Mouse (Mus musculus): ENCODE data around the gene Zfp385b. TPM values are rescaled to one million over a fixed set of nuclear protein-coding genes. Genes with fewer than 3 reads are reported as not detected.

Zfp385b gene
- total RNA-seq, 2 experiments from 2014 or later, result 2.3 TPM; not detected in 1

DNA sequence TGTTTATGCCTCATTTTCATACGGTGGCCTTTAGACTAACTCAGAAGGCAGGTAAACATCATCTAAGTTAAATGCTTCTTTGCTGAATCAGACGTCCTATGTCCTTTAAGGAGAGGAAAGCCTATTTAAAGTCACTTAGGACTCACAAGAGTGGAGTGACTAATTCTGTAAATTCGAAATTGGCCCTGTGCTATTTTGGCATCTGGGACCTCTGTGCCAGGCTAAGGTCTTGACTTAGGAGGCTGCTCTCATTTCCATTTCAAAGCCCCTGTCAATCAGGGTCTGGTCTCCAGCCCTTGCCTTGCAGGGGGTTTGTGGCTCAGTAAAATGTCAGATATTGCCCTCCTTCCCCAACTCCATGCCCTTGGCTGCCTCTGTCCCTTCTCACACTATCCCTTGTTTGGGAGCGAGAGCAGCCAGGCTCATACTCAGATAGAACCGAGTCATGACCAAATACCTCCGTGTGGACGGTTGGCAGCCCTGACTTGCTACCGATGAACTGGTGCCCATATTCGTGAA is 383.1 kb downstream of the Zfp385b start:
- no peak for ATAC-seq (replicated peaks; ENCODE audit: low FRiP score, low TSS enrichment, poor library complexity, severe bottlenecking)

DNA sequence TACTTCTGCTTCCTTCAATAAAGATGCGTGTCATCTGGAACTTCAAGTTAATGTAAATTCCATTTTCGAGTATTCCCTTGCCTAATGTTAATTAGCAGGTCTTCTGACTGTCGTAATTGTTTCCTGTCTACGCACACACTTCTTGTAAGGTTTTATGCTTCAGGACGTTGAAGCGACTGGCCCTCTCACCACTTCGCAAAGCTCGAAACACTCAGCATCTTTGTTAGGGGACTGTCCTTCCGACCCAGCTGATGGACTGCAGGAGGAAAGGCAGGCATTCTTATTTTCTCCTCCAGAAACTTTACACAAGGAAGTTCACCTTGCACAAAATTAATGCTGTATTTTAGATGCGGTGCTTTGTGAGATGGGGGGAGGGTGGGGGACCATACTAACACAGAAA is 400.0 kb downstream of the Zfp385b start:
- ATAC-seq (replicated peaks; ENCODE audit: low FRiP score, low TSS enrichment, poor library complexity, severe bottlenecking), result no peak

DNA sequence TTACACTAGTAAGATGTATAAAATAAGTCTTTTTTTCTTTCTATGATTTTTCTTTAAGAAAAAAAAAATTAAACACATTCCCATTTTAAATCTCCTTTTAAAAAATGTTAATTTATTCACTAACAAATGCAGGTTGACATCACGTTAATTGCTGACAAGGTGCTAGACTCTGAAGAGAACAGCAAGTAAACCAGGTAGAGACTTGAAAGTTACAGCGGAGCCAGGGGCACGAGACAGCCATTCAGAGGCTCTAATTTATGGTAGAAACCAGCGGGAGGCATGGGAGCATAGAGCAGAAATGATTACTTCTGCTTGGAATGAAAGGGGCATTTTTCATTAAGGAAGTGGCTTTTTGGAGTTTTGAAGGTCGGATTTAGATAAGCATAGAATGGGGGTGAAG is 401.4 kb downstream of the Zfp385b start:
- ATAC-seq (replicated peaks; ENCODE audit: low FRiP score, low TSS enrichment, poor library complexity, severe bottlenecking), result no peak

DNA sequence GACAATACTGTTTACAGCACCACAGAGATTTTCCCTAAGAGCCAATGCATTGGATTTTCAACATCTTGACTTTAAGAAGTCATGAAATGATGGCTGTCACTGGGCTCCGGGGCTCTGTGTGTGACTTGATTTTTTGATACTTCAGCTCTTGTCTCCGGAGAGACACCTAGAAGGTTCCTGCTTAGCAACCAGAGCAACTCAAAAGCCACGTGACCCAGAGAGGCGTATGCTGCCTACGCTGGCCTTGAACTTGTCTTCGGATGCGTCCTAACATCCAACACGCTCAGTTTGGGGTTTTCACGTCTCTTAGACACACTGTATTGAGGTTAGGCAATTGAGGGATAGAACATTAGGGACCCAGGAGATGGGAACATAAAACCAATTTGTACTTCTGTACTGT is 407.3 kb downstream of the Zfp385b start:
- ATAC-seq (replicated peaks; ENCODE audit: low FRiP score, low TSS enrichment, poor library complexity, severe bottlenecking), result no peak

DNA sequence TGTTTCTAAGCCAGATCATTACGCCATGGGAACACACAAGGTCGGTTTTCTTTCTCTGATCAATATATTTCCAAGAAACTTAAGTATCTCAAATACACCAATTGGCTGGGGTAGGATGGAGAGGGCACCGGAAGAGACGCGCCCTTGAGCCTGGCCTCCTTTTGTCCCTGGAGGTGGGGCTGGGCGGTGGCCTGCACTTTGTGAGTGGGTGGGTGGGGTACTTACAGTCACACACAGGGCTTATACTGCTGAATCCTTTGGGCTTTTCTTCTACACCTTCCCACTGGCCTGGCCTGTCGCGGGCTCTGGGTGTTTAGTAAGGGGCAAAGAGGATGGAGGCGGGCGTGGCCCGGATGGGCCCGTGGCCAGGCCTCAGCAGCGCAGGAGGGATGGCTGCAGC is 407.8 kb downstream of the Zfp385b start:
- ATAC-seq (replicated peaks; ENCODE audit: low FRiP score, low TSS enrichment, poor library complexity, severe bottlenecking), result no peak

DNA sequence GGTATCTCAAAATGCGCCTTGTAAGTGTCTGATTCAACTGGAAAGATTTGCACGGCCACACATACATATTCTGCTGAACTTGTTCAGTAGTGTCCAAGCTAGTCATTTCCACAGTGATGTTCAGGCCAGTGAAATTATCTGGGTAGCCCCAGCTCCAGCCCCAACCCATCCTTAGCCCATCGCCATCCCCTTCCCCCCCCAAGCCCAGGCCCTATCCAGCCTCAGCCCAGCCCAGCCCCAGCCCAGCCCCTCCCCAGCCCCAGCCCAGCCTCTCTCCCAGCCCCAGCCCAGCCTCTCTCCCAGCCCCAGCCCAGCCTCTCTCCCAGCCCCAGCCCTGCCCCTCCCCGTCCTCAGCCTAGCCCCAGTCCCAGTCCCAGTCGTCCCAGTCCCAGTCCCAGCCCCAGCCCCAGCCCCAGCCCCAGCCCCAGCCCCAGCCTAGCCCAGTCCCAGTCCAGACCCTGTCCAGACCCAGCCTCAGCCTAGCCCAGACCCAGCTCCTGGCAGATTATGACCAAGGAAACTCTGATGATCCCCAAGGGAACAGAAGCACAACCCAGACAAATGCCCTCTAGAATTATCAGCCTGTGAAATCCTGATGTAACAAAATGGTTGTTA is 409.8 kb downstream of the Zfp385b start:
- no peak for ATAC-seq (replicated peaks; ENCODE audit: low FRiP score, low TSS enrichment, poor library complexity, severe bottlenecking)

DNA sequence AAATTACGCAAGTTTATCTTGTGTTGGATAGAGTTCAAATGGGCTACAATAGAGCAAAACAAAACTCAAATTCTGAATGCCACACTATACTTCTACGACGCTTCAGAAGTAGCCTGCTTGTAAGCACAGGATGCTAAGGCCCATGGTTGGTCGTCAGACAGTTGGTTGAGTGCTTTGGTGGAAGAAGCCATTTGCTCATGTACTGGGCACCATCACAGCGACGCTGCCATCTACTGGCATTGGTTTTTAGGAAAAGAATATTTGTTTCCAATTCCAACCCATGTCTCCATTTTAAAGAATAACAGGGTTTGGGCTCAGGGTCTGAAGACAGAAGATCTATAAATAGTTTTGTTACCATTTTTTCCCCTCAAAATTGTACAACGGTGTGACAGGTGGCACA is 410.5 kb downstream of the Zfp385b start:
- no peak for ATAC-seq (replicated peaks; ENCODE audit: low FRiP score, low TSS enrichment, poor library complexity, severe bottlenecking)

DNA sequence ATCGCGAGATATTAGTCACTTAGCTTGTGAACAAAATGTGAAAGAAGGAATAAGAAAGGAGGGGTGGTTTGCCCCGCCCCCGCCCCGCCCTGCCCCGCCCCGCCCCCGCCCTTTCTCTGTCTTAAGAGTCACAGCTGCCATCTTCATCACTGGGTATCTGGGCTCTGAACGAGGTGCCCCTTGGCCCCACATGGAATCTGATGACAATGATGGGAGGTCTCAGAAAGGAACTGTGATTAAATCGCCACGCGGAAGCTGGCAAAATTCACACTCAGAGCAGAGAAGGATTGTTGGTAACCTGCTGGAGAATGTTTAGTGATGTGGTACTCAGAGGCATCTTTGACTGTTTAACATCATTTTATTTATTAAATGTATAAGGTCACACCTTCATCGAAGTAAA is 417.1 kb downstream of the Zfp385b start:
- ATAC-seq (replicated peaks; ENCODE audit: low FRiP score, low TSS enrichment, poor library complexity, severe bottlenecking), result no peak

DNA sequence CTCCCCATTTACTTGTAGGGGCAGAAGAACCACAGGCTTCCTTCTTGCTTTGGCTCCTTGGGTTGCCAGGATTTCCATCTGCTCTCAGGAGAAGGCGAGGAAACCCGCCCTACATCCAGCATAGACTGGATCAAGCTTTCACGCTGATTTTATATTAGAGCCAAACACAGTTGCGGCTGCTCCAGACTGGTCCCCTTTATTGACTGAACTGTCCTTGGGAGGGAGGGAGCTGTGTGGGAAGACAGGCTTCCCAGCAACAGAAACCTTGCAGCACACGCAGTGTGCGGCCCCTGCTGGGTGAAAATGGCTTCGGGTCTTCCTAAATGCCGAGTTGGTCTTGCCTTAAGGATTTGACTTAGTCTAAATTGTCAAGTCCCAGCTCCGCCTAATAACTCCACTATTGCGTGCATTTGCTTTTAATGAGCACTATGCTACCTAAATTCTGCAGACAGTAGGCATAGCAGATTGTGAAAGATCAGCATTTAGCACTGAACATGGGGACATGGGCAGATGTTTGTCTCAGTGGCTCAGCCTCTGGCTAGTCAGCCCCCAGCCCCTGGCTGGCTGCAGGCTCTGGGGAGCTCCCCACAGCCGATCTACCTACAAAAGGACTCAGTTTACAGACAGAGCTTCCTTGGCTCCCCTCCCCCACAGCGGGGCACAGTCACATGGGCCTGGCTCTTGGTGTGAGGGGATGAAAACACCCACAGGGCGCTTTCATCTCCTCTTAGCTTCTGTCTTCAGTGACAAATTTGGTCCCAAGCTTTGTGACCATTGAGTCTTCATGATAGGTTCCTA is 417.8 kb downstream of the Zfp385b start:
- ATAC-seq (replicated peaks; ENCODE audit: low FRiP score, low TSS enrichment, poor library complexity, severe bottlenecking), result no peak

DNA sequence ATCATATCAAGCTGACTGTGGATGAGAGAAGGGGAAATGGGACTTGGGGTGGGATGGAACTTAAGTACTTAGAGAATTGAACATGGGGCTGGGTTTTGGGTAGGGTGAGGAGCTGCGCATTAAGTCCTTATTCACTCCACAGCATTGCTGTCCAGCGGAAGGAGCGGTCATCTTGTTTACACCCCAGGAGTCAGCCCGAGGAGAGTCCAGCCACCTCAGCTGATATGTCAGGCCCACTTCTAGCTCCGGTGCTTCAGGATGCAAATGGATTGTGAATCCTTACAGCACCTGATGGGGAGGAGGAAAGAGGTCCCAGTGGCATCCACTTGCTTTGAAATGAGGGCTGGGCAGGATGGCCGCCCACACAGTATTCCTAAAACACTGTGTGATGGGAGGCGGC is 425.6 kb downstream of the Zfp385b start:
- ATAC-seq (replicated peaks; ENCODE audit: low FRiP score, low TSS enrichment, poor library complexity, severe bottlenecking), result no peak

DNA sequence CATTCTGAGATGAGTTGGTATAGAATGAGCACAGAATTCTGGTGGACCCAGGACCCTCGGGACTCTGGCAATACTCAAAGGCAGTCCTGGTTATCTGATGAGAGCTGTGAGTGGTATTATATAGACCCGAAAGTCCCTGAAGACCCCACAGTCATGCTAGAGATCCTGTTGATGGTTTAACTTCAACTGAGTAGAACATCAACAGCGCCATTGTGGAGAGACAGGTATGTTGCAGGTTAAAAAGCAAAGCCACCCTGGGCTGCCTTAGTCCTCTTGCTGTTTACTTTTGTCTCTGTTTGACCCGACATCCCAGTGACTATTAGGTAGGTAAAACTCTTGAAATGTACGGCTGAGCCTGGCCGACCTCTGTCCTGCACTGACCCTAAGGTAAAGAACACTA is 431.3 kb downstream of the Zfp385b start:
- ATAC-seq (replicated peaks; ENCODE audit: low FRiP score, low TSS enrichment, poor library complexity, severe bottlenecking), result no peak

DNA sequence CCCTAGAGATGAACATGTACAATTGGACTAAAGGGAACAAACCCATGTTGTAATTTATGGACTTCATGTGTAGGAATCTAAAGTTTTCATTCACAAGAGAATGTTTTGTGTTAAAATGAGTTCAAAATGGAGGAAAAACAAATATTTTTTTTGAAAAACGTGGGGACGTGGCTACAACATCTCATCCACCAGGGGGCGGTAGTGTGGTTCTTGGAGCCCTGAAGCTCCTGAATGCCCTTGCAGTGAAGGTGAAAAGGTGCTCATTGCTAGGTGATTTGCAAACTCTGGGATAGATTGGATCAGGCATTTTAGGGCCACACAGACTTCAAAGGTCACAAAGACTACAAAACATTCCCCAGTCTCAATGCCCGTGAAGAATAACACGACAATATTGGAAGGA is 432.9 kb downstream of the Zfp385b start:
- ATAC-seq (replicated peaks; ENCODE audit: low FRiP score, low TSS enrichment, poor library complexity, severe bottlenecking), result no peak

DNA sequence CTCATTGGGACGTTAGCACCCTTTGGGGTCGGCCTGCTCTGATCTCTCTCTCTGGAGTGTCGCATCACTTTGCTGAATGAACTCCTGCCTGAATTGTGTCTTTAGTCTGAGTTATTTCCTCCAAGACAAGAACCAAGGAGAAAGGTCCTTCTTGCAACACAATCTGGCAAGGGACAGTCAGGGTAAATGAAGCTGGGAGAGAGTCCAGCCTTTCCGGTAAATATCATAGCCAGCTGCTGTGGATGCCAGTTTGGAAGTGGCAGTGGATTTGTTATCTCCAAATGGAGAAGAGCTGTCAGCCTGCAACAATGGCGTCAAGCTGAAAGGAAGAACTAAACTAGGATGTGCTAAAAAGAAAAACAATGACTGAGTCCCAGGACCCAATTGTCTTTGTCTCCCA is 436.7 kb downstream of the Zfp385b start:
- ATAC-seq (replicated peaks; ENCODE audit: low FRiP score, low TSS enrichment, poor library complexity, severe bottlenecking), result no peak

DNA sequence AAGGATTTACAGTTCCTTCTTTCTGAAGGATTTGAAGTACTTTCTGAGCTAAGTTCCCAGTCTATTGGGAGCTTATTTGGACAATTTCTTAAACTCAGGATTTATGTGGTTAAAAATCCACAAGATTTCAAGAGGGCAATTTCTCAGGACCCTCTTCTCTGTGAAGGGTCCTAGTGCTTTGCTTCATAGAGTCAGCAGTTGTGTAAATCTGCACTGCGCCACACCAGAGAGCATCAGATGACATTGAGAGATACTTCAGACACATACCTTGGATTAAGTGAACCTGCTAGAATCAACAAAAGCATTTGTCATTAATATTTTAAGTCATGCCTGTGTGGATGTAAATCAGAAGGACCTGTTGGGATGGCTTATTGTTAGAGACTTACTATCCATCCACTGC is 439.5 kb downstream of the Zfp385b start:
- ATAC-seq (replicated peaks; ENCODE audit: low FRiP score, low TSS enrichment, poor library complexity, severe bottlenecking), result no peak

DNA sequence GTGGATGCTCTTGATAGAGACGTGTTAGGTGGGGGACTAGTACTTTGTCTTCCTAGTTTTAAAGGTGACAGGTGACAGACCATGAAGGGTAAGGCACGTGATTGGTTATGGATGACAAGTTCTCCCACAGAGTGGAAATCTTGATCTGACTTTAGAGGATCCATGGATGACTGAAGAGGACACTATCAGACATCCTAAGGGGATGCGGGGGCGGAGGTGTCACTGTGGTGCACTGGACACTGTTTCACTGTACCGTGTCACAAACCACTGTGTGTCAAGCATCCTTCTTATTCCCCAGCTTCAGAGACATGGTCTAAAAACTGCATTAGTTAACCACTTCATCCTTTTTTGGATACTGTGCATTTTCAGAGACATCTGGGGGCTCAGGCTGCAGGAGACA is 440.1 kb downstream of the Zfp385b start:
- ATAC-seq (replicated peaks; ENCODE audit: low FRiP score, low TSS enrichment, poor library complexity, severe bottlenecking), result no peak

DNA sequence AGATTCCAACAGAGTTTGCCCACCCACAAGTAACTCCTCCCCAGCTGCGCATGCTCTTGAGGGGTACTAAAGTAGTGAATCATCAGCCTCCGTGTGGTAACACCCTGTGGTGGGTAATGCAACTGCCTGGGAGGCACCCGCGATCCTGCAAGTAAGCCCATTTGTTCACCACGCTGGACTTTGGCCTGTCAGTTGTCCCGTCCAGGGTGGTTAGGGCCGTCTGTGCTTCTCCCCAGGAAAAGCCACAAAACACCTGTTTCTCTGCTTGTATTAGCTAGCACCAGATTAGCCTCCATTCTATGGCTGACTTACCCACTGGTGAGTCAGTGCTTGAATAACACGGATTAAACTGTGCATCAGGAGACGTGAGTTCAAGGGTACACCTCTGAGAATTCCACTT is 442.6 kb downstream of the Zfp385b start:
- ATAC-seq (replicated peaks; ENCODE audit: low FRiP score, low TSS enrichment, poor library complexity, severe bottlenecking), result no peak

DNA sequence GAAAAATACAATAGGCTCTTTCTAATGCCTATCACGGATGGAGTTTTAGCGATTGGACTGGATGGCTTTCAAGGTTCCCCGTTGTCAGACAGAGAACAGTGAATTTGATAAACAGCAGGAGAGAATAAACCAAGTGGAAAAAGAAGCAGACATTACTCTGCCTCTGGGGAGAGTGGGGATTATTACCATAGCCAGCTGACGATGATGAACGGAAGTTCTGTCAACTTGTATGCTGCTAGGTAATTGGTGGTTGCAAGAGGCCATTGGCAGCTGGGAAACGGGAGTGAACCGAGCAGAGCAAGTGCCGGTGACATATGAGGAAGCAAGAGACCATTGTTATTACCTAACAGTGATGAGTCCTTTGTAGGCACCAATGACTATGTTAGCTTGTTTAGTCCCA is 444.3 kb downstream of the Zfp385b start:
- ATAC-seq (replicated peaks; ENCODE audit: low FRiP score, low TSS enrichment, poor library complexity, severe bottlenecking), result no peak

DNA sequence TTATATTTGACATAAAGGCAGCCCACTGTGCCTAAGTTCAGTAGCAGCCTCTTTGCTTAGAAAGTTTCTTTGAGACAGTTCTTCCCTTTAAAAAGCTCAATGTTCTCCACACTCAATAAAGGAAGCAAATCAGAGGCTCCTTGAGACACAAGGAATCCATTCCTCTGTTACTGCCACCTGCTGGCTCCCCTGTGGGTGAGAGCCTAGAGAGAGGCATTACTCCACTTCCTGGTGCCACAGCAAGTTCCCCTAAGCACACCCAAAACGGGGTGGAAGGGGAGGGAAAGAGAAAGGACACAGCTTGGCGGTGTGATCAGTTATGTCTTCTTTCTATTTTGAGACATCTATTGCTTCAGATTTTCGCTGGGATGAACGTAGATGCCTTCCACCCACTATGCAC is 450.3 kb downstream of the Zfp385b start:
- no peak for ATAC-seq (replicated peaks; ENCODE audit: low FRiP score, low TSS enrichment, poor library complexity, severe bottlenecking)
